Mouse (Mus musculus) MEL (cell line): Measurements from ENCODE around the gene Gm21858. TPM values are rescaled to one million over a fixed set of nuclear protein-coding genes. Genes with fewer than 3 reads are reported as not detected.
"Not testable (repeated sequence)": the region's sequence is repeated elsewhere in the genome, so short reads cannot be mapped to it uniquely, and the experiment has no call there.

ENCODE experiments used
- DNase-seq: peaks from one replicate; pipeline ENCODE4 v3.0.0; 2011; ENCODE audit warnings: low read depth, low spot score
- H3K27ac ChIP-seq: 2 replicates; pipeline ENCODE4 v1.5.1; 2012; ENCODE audit warnings: low read depth, mild to moderate bottlenecking, control low read depth, low read length, moderate library complexity; ENCODE audit not compliant: control insufficient read depth
- H3K27me3 ChIP-seq, 2 experiments: fragments of 150-350 bp in 1 of 2; sonication (generic) in 1 of 2; 2 replicates each; pipeline ENCODE4 v1.6.1; 2012; ENCODE audit warnings: low read length in 2 of 2, mild to moderate bottlenecking in 2 of 2, improper control_type of control experiment in 1 of 2, moderate library complexity in 1 of 2; ENCODE audit not compliant: insufficient read depth in 2 of 2, control insufficient read depth in 1 of 2
- H3K36me3 ChIP-seq, 2 experiments: 2 replicates each; pipeline ENCODE4 v1.6.1; 2012 to 2014; ENCODE audit warnings: low read length in 2 of 2, improper control_type of control experiment in 1 of 2, inconsistent platforms in 1 of 2, mild to moderate bottlenecking in 1 of 2; ENCODE audit not compliant: insufficient read depth in 2 of 2, control insufficient read depth in 1 of 2
- H3K4me1 ChIP-seq, 2 experiments: fragments of 150-350 bp in 1 of 2; sonication (generic) in 1 of 2; 2 replicates each; pipeline ENCODE4 v1.6.1; 2012; ENCODE audit warnings: low read length in 2 of 2, improper control_type of control experiment in 1 of 2, mild to moderate bottlenecking in 1 of 2; ENCODE audit not compliant: insufficient read depth in 2 of 2, control insufficient read depth in 1 of 2
- H3K4me3 ChIP-seq, 2 experiments: fragments of 150-350 bp in 1 of 2; sonication (generic) in 1 of 2; 2 replicates each; pipeline ENCODE4 v1.5.1; 2012; ENCODE audit warnings: low read depth in 2 of 2, low read length in 2 of 2, mild to moderate bottlenecking in 2 of 2, moderate library complexity in 2 of 2, control low read depth in 1 of 2, improper control_type of control experiment in 1 of 2; ENCODE audit not compliant: control insufficient read depth in 1 of 2, insufficient read depth in 1 of 2
- H3K79me2 ChIP-seq: 2 replicates; pipeline ENCODE4 v1.6.1; 2012; ENCODE audit warnings: mild to moderate bottlenecking, low read length, moderate library complexity; ENCODE audit not compliant: control insufficient read depth, poor library complexity, insufficient read depth
- H3K9ac ChIP-seq: 2 replicates; pipeline ENCODE4 v1.6.1; 2012; ENCODE audit warnings: low read depth, mild to moderate bottlenecking, control low read depth, low read length, moderate library complexity; ENCODE audit not compliant: control insufficient read depth, poor library complexity, severe bottlenecking
- H3K9me3 ChIP-seq: fragments of 150-350 bp; sonication (generic); replicated peaks from 2 replicates; pipeline ENCODE4 v1.6.1; 2012; ENCODE audit warnings: mild to moderate bottlenecking, low read length, improper control_type of control experiment, moderate library complexity; ENCODE audit not compliant: insufficient read depth
- polyA plus RNA-seq, 2 experiments: library from polyadenylated mRNA; stranded (reverse) in 1 of 2; unstranded in 1 of 2; fragments of >175 nt in 1 of 2; fragments of >200 nt in 1 of 2; gene quantifications; 2 replicates each; pipeline versions ENCODE4 v1.2.1 to v1.2.4; 2012; ENCODE audit warnings: low replicate concordance in 2 of 2, low read depth in 1 of 2; ENCODE audit not compliant: insufficient read length in 2 of 2, insufficient read depth in 1 of 2, missing spikeins in 1 of 2
- total RNA-seq: library from RNA; depleted of rRNA; stranded (reverse); fragments of 300-350 nt; gene quantifications from 2 replicates; pipeline ENCODE4 v1.2.3, GENCODE M21; 2012; rRNA removed

Gene Gm21858
- total RNA-seq (not detected in 2 replicates), polyA plus RNA-seq (not detected)

DNA sequence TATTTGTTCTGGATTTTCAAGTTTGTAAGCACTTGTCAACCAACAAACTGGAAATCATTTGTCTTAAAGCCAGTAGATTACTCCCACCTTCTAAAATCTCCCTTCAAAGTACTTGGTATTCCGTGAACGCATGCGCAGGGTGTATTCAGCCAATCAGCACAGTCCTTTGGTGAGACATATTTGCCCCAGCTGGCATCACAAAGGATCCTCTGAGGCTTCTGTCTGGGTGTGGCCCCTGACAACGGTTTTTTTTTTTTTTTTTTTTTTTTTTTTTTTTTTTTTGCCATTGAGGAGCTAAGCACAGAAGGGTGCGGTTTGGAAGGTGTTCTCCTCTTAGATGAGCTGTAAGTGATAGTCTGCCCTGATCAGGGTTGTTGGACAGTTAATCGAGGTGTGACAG is at the start of gene Gm21858:
Gm21858 (plus strand) TSS at position 301 of the 400 bp plus-strand sequence.
- H3K4me1 ChIP-seq, H3K27me3 ChIP-seq, H3K9me3 ChIP-seq, H3K9ac ChIP-seq, DNase-seq, H3K36me3 ChIP-seq, H3K79me2 ChIP-seq, H3K4me3 ChIP-seq, H3K27ac ChIP-seq: not testable (repeated sequence)
